Mouse (Mus musculus): ENCODE measurements around the gene Pank4.

DNA sequence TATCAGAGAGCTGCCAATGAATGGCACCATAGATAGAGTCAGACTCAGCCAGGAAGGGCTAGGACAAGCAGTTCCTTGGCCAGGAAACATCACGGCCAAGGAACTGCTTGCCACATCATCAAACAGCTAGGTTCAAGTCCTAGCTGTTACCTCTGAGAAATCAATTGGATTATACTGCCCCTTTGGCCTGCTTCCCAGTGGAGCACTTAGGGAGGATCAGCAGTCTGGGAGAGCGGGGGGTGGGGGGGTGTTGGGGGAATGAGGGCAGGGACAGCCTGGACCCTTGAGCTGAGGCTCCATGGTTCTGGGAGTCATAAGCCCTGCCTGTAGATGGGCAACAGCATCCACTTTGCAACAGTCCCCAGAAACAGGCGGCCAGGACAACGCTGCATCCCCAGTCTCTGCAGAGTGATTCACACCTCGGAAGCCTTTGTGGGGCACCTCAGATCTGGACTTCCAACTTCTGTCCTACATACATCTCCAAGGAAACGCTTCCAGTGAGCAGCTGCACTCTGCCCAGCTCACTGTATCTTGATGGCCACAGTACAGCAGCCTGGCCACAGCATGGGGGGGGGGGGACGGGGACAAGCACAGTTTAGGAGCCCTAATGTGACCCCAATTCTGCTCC, 58.4 kb downstream of the Pank4 start:
- TF ChIP-seq CTCF (conservative IDR thresholded peaks at IDR 0.05; ENCODE audit: insufficient read depth, insufficient read length, low read depth, low read length): no peak
- no peak for TF ChIP-seq POLR2A (IDR thresholded peaks at IDR 0.05; ENCODE audit: low read depth, low read length)
